Mouse (Mus musculus): ENCODE data around the gene Clcn5. TPM values are rescaled to one million over a fixed set of nuclear protein-coding genes. Genes with fewer than 3 reads are reported as not detected.

Gene Clcn5
- polyA plus RNA-seq, 1 experiment from 2014 or later, result 23.8 TPM

- H3K4me2 ChIP-seq (ENCODE audit: low read depth, low read length), result no peak overlapping the region
- H3K27ac ChIP-seq (replicated peaks; ENCODE audit: low read depth, low read length), result no peak overlapping the region
- no peak for DNase-seq (ENCODE audit: low spot score)
- H3K36me3 ChIP-seq (replicated peaks; ENCODE audit: control insufficient read depth, insufficient read depth, low read depth, low read length), result no peaks in the 10 kb centered on the region
- no peak overlapping the region for H3K4me3 ChIP-seq (ENCODE audit: low read depth, low read length)
- no peaks in the 10 kb centered on the region for H3K4me1 ChIP-seq (ENCODE audit: control insufficient read depth, insufficient read depth, low read length)
- 75% methylated on average over 4 of the region's 4 CpGs for WGBS
- H3K9me3 ChIP-seq (replicated peaks; ENCODE audit: control insufficient read depth, low read length), result no peaks in the 10 kb centered on the region
- no peak overlapping the region for H3K9ac ChIP-seq (replicated peaks; ENCODE audit: low read length)
- no peak for ATAC-seq (replicated peaks; ENCODE audit: insufficient number of reproducible peaks, low FRiP score, low TSS enrichment, low read depth)
- no peaks in the 10 kb centered on the region for H3K27me3 ChIP-seq (ENCODE audit: control insufficient read depth, insufficient read depth, low read length)
Observed at GRCm38 (mm10) chrX:7121618-7122280, 197.4 kb downstream of the Clcn5 start.

GRCm38 (mm10) chrX:7114885-7115284 lies 204.3 kb downstream of the Clcn5 start:
- ATAC-seq (replicated peaks; ENCODE audit: insufficient number of reproducible peaks, low FRiP score, low TSS enrichment, low read depth), result no peak

More at GRCm38 (mm10) chrX:7114885-7115284, 204.3 kb downstream of the Clcn5 start:
- Histone ChIP-seq H3K4me3 (ENCODE audit: low read depth, low read length) (no peak overlapping the region), H3K36me3 (replicated peaks; ENCODE audit: control insufficient read depth, insufficient read depth, low read depth, low read length) (no peaks in the 10 kb centered on the region), H3K9ac (replicated peaks; ENCODE audit: low read length) (no peak overlapping the region), H3K9me3 (replicated peaks; ENCODE audit: control insufficient read depth, low read length) (no peaks in the 10 kb centered on the region), H3K4me1 (ENCODE audit: control insufficient read depth, insufficient read depth, low read length) (no peaks in the 10 kb centered on the region), H3K27ac (replicated peaks; ENCODE audit: low read depth, low read length) (no peak overlapping the region), H3K27me3 (ENCODE audit: control insufficient read depth, insufficient read depth, low read length) (no peaks in the 10 kb centered on the region), H3K4me2 (ENCODE audit: low read depth, low read length) (no peak overlapping the region)
- WGBS, result 89% methylated on average over 3 of the region's 3 CpGs
- DNase-seq (ENCODE audit: low spot score), result no peak

MicroRNAs encoded within 50 kb of the gene (microRNA counts, 519-probe panel; counts per million panel counts)
- microRNA mmu-miR-188-3p (4,063 counts per million, percentile 63 among the panel's probes with 10 or more counts), microRNA mmu-miR-188-5p (not detected), microRNA mmu-miR-362-3p (2,577 counts per million, percentile 26 among the panel's probes with 10 or more counts), microRNA mmu-miR-362-5p (3,114 counts per million, percentile 40 among the panel's probes with 10 or more counts), microRNA mmu-miR-500 (2,148 counts per million, percentile 16 among the panel's probes with 10 or more counts), microRNA mmu-miR-501-3p (403 counts per million, percentile 1 among the panel's probes with 10 or more counts), microRNA mmu-miR-501-5p (2,631 counts per million, percentile 28 among the panel's probes with 10 or more counts), microRNA mmu-miR-532-3p (3,535 counts per million, percentile 50 among the panel's probes with 10 or more counts), microRNA mmu-miR-532-5p (4,358 counts per million, percentile 71 among the panel's probes with 10 or more counts)

Small RNAs within 50 kb of the gene (microRNA-seq; reads per million reads assigned to microRNA genes)
- gene Mir188 (ENCODE audit: borderline number of aligned reads) (2,407 reads per million, percentile 79 among the genes with 10 or more reads in this experiment), gene Mir362 (ENCODE audit: borderline number of aligned reads) (224 reads per million, percentile 54 among the genes with 10 or more reads in this experiment), gene Mir500 (ENCODE audit: borderline number of aligned reads) (270 reads per million, percentile 57 among the genes with 10 or more reads in this experiment), gene Mir501 (ENCODE audit: borderline number of aligned reads) (1,070 reads per million, percentile 72 among the genes with 10 or more reads in this experiment), gene Mir532 (ENCODE audit: borderline number of aligned reads) (2,477 reads per million, percentile 80 among the genes with 10 or more reads in this experiment)

Other genes with a start within 250 kb of the Clcn5 start
- gene Usp27x, start 56.5 kb upstream of the Clcn5 start, polyA plus RNA-seq (2014; fragmentation: Nextera tagmentation; extraction: Ambion mirVana), result 0.54 and 0.74 TPM in 2 replicates